ENCODE assay signal across 21 mouse cellular contexts in the genomic region with DNA sequence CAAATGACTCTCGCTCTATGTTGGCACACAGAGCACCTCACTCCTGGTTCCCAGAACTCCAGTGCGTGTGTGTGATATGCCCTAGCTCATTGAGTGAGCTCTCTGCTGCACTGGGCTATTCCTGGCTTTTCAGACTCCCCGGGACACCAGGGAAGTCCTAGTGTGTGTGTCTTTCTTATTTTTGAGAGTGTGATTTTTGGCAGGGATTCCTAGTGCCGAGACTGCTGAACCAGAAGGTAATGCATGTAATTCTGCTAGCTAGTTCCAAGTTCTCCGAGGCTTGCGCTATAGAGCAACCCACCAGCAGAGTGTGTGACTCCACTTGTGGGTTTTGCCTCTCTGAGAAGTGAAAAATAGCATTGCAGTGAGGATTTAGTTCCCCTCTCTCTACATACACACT.
DNase-seq lines count a peak whose midpoint lies in the region; ATAC-seq and TF ChIP-seq lines count a peak whose summit lies in the region.
"Had no signal": no experiment of that assay in that cellular context is flagged by ENCODE, and none has a peak within 500 bp of the region (broad histone marks: within the 10 kb centered on the region; RNA-seq: fewer than 3 reads in every experiment).

No protein-coding gene starts in this region.

- no peak overlapping the region for H3K27ac ChIP-seq in left cerebral cortex, adult 2 months
- no peak overlapping the region for H3K27ac ChIP-seq in hindbrain, embryonic 11.5 days (ENCODE audit: low read depth, low read length)
- H3K27ac ChIP-seq in kidney, embryonic 16.5 days (ENCODE audit: low read length), result no peak overlapping the region
- H3K27ac ChIP-seq: forebrain, embryonic 10.5 days; gastrocnemius, adult 2 months; hindbrain, embryonic 10.5 days; kidney, postnatal 0 days; limb, embryonic 10.5 days; midbrain, embryonic 15.5 days had no signal

- TF ChIP-seq CTCF in left cerebral cortex, adult 2 months (IDR thresholded peaks at IDR 0.05), result peak; percentile 2

- no peak overlapping the region for H3K4me2 ChIP-seq in hindbrain, embryonic 11.5 days (replicated peaks; ENCODE audit: low read depth, low read length)
- no peak overlapping the region for H3K4me2 ChIP-seq in kidney, embryonic 16.5 days (replicated peaks; ENCODE audit: low read depth, low read length)
- H3K4me2 ChIP-seq: liver, embryonic 11.5 days; midbrain, embryonic 15.5 days had no signal

- DNase-seq in frontal cortex, postnatal 25 days (ENCODE audit: low spot score in 2 of 2), result no peak
- peak; percentile 10 to 27 for DNase-seq in heart, postnatal 10 days
- no peak for DNase-seq in heart, postnatal 25 days (ENCODE audit: low spot score)
- DNase-seq in left cerebral cortex, adult 2 months (ENCODE audit: extremely low spot score in 1 of 2, low spot score in 2 of 2), result no peak
- peak; percentile 26 to 45 for DNase-seq in right cerebral cortex, postnatal 36 days (ENCODE audit: low spot score in 2 of 2)
- DNase-seq in hindbrain, embryonic 11.5 days (ENCODE audit: low spot score), result no peak
- DNase-seq: adrenal gland, postnatal 36 days; cerebellum, adult 2 months; gastrocnemius, adult 2 months; kidney, adult 11 months; lung, adult 18-20 months; lung, postnatal 14 days had no signal

- no peaks in the 10 kb centered on the region for H3K9me3 ChIP-seq in hindbrain, embryonic 11.5 days (ENCODE audit: control insufficient read depth, low read length)
- H3K9me3 ChIP-seq in kidney, embryonic 16.5 days (ENCODE audit: low read length), result no peaks in the 10 kb centered on the region
- H3K9me3 ChIP-seq: forebrain, embryonic 10.5 days; hindbrain, embryonic 10.5 days; limb, embryonic 10.5 days; midbrain, embryonic 15.5 days had no signal

- H3K9ac ChIP-seq in hindbrain, embryonic 11.5 days (ENCODE audit: low read depth, low read length), result no peak overlapping the region
- H3K9ac ChIP-seq in kidney, embryonic 16.5 days (replicated peaks; ENCODE audit: low read length), result no peak overlapping the region
- H3K9ac ChIP-seq: midbrain, embryonic 15.5 days had no signal

- peak; percentile 97 for ATAC-seq in frontal cortex, adult (ENCODE audit: low TSS enrichment)
- ATAC-seq in hindbrain, embryonic 11.5 days (ENCODE audit: low FRiP score), result no peak
- ATAC-seq in kidney, embryonic 16.5 days (ENCODE audit: low FRiP score, low TSS enrichment), result no peak
- ATAC-seq: midbrain, embryonic 15.5 days had no signal

- H3K4me1 ChIP-seq in hindbrain, embryonic 11.5 days (replicated peaks; ENCODE audit: control insufficient read depth, insufficient read depth, low read length), result no peaks in the 10 kb centered on the region
- H3K4me1 ChIP-seq in kidney, embryonic 16.5 days (ENCODE audit: insufficient read depth, low read length), result no peaks in the 10 kb centered on the region

- WGBS in hindbrain, embryonic 11.5 days, result 88% methylated on average over 6 of the region's 6 CpGs
- 85% methylated on average over 6 of the region's 6 CpGs for WGBS in kidney, embryonic 16.5 days

- H3K36me3 ChIP-seq in hindbrain, embryonic 11.5 days (ENCODE audit: control insufficient read depth, insufficient read depth, low read length), result no peaks in the 10 kb centered on the region
- H3K36me3 ChIP-seq in kidney, embryonic 16.5 days (ENCODE audit: insufficient read depth, low read length), result no peaks in the 10 kb centered on the region
- H3K36me3 ChIP-seq: forebrain, embryonic 10.5 days; hindbrain, embryonic 10.5 days; limb, embryonic 10.5 days; midbrain, embryonic 15.5 days had no signal

- H3K27me3 ChIP-seq in hindbrain, embryonic 11.5 days (ENCODE audit: control insufficient read depth, insufficient read depth, low read length), result no peaks in the 10 kb centered on the region
- no peaks in the 10 kb centered on the region for H3K27me3 ChIP-seq in kidney, embryonic 16.5 days (ENCODE audit: insufficient read depth, low read length)
- H3K27me3 ChIP-seq: CH12.LX; midbrain, embryonic 15.5 days had no signal

- no peak overlapping the region for H3K4me3 ChIP-seq in left cerebral cortex, adult 2 months
- H3K4me3 ChIP-seq in hindbrain, embryonic 11.5 days (ENCODE audit: low read depth, low read length), result no peak overlapping the region
- no peak overlapping the region for H3K4me3 ChIP-seq in kidney, embryonic 16.5 days (ENCODE audit: low read length)
- H3K4me3 ChIP-seq: forebrain, embryonic 10.5 days; gastrocnemius, adult 2 months; hindbrain, embryonic 10.5 days; limb, embryonic 10.5 days; midbrain, embryonic 15.5 days had no signal

- intact Hi-C loops in heart, postnatal 10 days (cut with DNase I), result no loop called here
- intact Hi-C loops in heart, postnatal 25 days (cut with DNase I), result no loop called here
- intact Hi-C loops in left cerebral cortex, adult 2 months (cut with DNase I), result loop anchor here (5.0 kb wide), 1 partner anchor 116 kb away; a partner anchor contains a TSS

Comparison
In these comparisons a context has a peak if more than half of its experiments do, and no peak if none do; other contexts are left out.
1. DNase-seq: peak in heart, postnatal 10 days (2 of 2) and right cerebral cortex, postnatal 36 days (2 of 2); none in frontal cortex, postnatal 25 days (0 of 2), heart, postnatal 25 days (single experiment), left cerebral cortex, adult 2 months (0 of 2) and hindbrain, embryonic 11.5 days (single experiment).